Mouse (Mus musculus): ENCODE results near the gene Ppm1h. TPM values are rescaled to one million over a fixed set of nuclear protein-coding genes. Genes with fewer than 3 reads are reported as not detected.

The Ppm1h gene
- total and polyA plus RNA-seq, 2 experiments from 2014 or later = 4.9 to 6.1 TPM

GRCm38 (mm10) chr10:122984531-122985251 lies 306.1 kb downstream of the Ppm1h start:
- Histone ChIP-seq H3K4me2 (ENCODE audit: low read depth, low read length) (peak overlapping the region; percentile 85), H3K9me3 (replicated peaks; ENCODE audit: control insufficient read depth, low read length) (no peaks in the 10 kb centered on the region), H3K9ac (replicated peaks; ENCODE audit: low read depth, low read length) (peak overlapping the region; percentile 99), H3K4me1 (ENCODE audit: control insufficient read depth, insufficient read depth) (peaks cover 28% of the 10 kb centered on the region), H3K27me3 (ENCODE audit: control insufficient read depth, insufficient read depth, low read length) (no peaks in the 10 kb centered on the region), H3K27ac (ENCODE audit: low read depth) (peak overlapping the region; percentile 100), H3K36me3 (replicated peaks; ENCODE audit: control insufficient read depth, insufficient read depth, low read length) (0 out of 2 replicates have a peak, but pooled peaks cover 8% of the 10 kb centered on the region), H3K4me3 (ENCODE audit: low read depth, low read length) (peak overlapping the region; percentile 97)
- ATAC-seq (ENCODE audit: insufficient read depth, low read depth) = no peak
- no peak for DNase-seq (ENCODE audit: low spot score)
- WGBS = under 1% methylated on average over 10 of the region's 10 CpGs
- no peak for TF ChIP-seq EP300 (IDR thresholded peaks at IDR 0.05; ENCODE audit: low read depth)
- TF ChIP-seq CTCF (IDR thresholded peaks at IDR 0.05; ENCODE audit: low read depth) = no peak

GRCm38 (mm10) chr10:122985252-122985514 lies 306.6 kb downstream of the Ppm1h start:
- peak overlapping the region; percentile 97 for H3K4me3 ChIP-seq (ENCODE audit: low read depth, low read length)
- H3K9ac ChIP-seq (replicated peaks; ENCODE audit: low read depth, low read length) = peak overlapping the region; percentile 99
- 0% methylated on average over 37 of the region's 37 CpGs for WGBS
- ATAC-seq (ENCODE audit: insufficient read depth, low read depth) (0 out of 2 replicates have a peak, but pooled peaks have one; percentile 1), DNase-seq (ENCODE audit: low spot score) (no peak)
- TF ChIP-seq CTCF (IDR thresholded peaks at IDR 0.05; ENCODE audit: low read depth) (no peak), EP300 (IDR thresholded peaks at IDR 0.05; ENCODE audit: low read depth) (no peak)
- H3K9me3 ChIP-seq (replicated peaks; ENCODE audit: control insufficient read depth, low read length) = no peaks in the 10 kb centered on the region
- 0 out of 2 replicates have a peak, but pooled peaks cover 8% of the 10 kb centered on the region for H3K36me3 ChIP-seq (replicated peaks; ENCODE audit: control insufficient read depth, insufficient read depth, low read length)
- H3K27ac ChIP-seq (ENCODE audit: low read depth) = peak overlapping the region; percentile 100
- H3K27me3 ChIP-seq (ENCODE audit: control insufficient read depth, insufficient read depth, low read length) = no peaks in the 10 kb centered on the region
- peaks cover 28% of the 10 kb centered on the region for H3K4me1 ChIP-seq (ENCODE audit: control insufficient read depth, insufficient read depth)
- peak overlapping the region; percentile 85 for H3K4me2 ChIP-seq (ENCODE audit: low read depth, low read length)

GRCm38 (mm10) chr10:122985515-122986319 lies 307.2 kb downstream of the Ppm1h start:
- peak; percentile 85 for ATAC-seq (ENCODE audit: insufficient read depth, low read depth)
- Histone ChIP-seq H3K27ac (ENCODE audit: low read depth) (peak overlapping the region; percentile 100), H3K4me1 (ENCODE audit: control insufficient read depth, insufficient read depth) (peaks cover 31% of the 10 kb centered on the region), H3K9me3 (replicated peaks; ENCODE audit: control insufficient read depth, low read length) (no peaks in the 10 kb centered on the region), H3K9ac (replicated peaks; ENCODE audit: low read depth, low read length) (peak overlapping the region; percentile 99), H3K36me3 (replicated peaks; ENCODE audit: control insufficient read depth, insufficient read depth, low read length) (0 out of 2 replicates have a peak, but pooled peaks cover 4% of the 10 kb centered on the region), H3K4me2 (ENCODE audit: low read depth, low read length) (peak overlapping the region; percentile 85), H3K27me3 (ENCODE audit: control insufficient read depth, insufficient read depth, low read length) (no peaks in the 10 kb centered on the region), H3K4me3 (ENCODE audit: low read depth, low read length) (peak overlapping the region; percentile 97)
- 1% methylated on average over 37 of the region's 115 CpGs for WGBS
- TF ChIP-seq CTCF (IDR thresholded peaks at IDR 0.05; ENCODE audit: low read depth) (no peak), EP300 (IDR thresholded peaks at IDR 0.05; ENCODE audit: low read depth) (no peak)
- DNase-seq (ENCODE audit: low spot score) = peak; percentile 76

GRCm38 (mm10) chr10:122986320-122987225 lies 308.0 kb downstream of the Ppm1h start:
- WGBS = 7% methylated on average over 54 of the region's 54 CpGs
- DNase-seq (ENCODE audit: low spot score) = peak; percentile 76
- Histone ChIP-seq H3K27me3 (ENCODE audit: control insufficient read depth, insufficient read depth, low read length) (no peaks in the 10 kb centered on the region), H3K4me3 (ENCODE audit: low read depth, low read length) (peak overlapping the region; percentile 97), H3K27ac (ENCODE audit: low read depth) (peak overlapping the region; percentile 100), H3K9ac (replicated peaks; ENCODE audit: low read depth, low read length) (peak overlapping the region; percentile 99), H3K4me2 (ENCODE audit: low read depth, low read length) (peak overlapping the region; percentile 85), H3K9me3 (replicated peaks; ENCODE audit: control insufficient read depth, low read length) (no peaks in the 10 kb centered on the region), H3K36me3 (replicated peaks; ENCODE audit: control insufficient read depth, insufficient read depth, low read length) (no peaks in the 10 kb centered on the region), H3K4me1 (ENCODE audit: control insufficient read depth, insufficient read depth) (peaks cover 34% of the 10 kb centered on the region)
- ATAC-seq (ENCODE audit: insufficient read depth, low read depth) = peak; percentile 75
- TF ChIP-seq CTCF (IDR thresholded peaks at IDR 0.05; ENCODE audit: low read depth) (no peak), EP300 (IDR thresholded peaks at IDR 0.05; ENCODE audit: low read depth) (no peak)

GRCm38 (mm10) chr10:122987671-122988128 lies 309.1 kb downstream of the Ppm1h start:
- no peaks in the 10 kb centered on the region for H3K9me3 ChIP-seq (replicated peaks; ENCODE audit: control insufficient read depth, low read length)
- peak overlapping the region; percentile 85 for H3K4me2 ChIP-seq (ENCODE audit: low read depth, low read length)
- peak; percentile 85 for DNase-seq (ENCODE audit: low spot score)
- peak overlapping the region; percentile 36 for H3K27ac ChIP-seq (ENCODE audit: low read depth)
- H3K4me1 ChIP-seq (ENCODE audit: control insufficient read depth, insufficient read depth) = peaks cover 36% of the 10 kb centered on the region
- no peak for ATAC-seq (ENCODE audit: insufficient read depth, low read depth)
- WGBS = 10% methylated on average over 9 of the region's 9 CpGs
- no peaks in the 10 kb centered on the region for H3K36me3 ChIP-seq (replicated peaks; ENCODE audit: control insufficient read depth, insufficient read depth, low read length)
- H3K9ac ChIP-seq (replicated peaks; ENCODE audit: low read depth, low read length) = peak overlapping the region; percentile 44
- TF ChIP-seq CTCF (IDR thresholded peaks at IDR 0.05; ENCODE audit: low read depth) = peak; percentile 67
- TF ChIP-seq EP300 (IDR thresholded peaks at IDR 0.05; ENCODE audit: low read depth) = no peak
- H3K27me3 ChIP-seq (ENCODE audit: control insufficient read depth, insufficient read depth, low read length) = no peaks in the 10 kb centered on the region
- H3K4me3 ChIP-seq (ENCODE audit: low read depth, low read length) = peak overlapping the region; percentile 20
